Mouse (Mus musculus) splenic B cell, adult 2 months (primary cell): Measurements from ENCODE around the gene Gm10720.
"Not testable (repeated sequence)": the region's sequence is repeated elsewhere in the genome, so short reads cannot be mapped to it uniquely, and the experiment has no call there.

Source experiments
- DNase-seq: peaks from one replicate; pipeline ENCODE4 v3.0.0-alpha.2; 2011; ENCODE audit warnings: low read depth, low spot score
- H3K27me3 ChIP-seq: 2 replicates; pipeline ENCODE4 v1.6.1; 2012; ENCODE audit warnings: mild to moderate bottlenecking, low read length, moderate library complexity, mixed read lengths; ENCODE audit not compliant: control insufficient read depth, poor library complexity, insufficient read depth, severe bottlenecking
- H3K36me3 ChIP-seq: 2 replicates; pipeline ENCODE4 v1.6.1; 2012; ENCODE audit warnings: mild to moderate bottlenecking, low read length, moderate library complexity, mixed read lengths; ENCODE audit not compliant: control insufficient read depth, poor library complexity, insufficient read depth, severe bottlenecking

Gene Gm10720

DNA sequence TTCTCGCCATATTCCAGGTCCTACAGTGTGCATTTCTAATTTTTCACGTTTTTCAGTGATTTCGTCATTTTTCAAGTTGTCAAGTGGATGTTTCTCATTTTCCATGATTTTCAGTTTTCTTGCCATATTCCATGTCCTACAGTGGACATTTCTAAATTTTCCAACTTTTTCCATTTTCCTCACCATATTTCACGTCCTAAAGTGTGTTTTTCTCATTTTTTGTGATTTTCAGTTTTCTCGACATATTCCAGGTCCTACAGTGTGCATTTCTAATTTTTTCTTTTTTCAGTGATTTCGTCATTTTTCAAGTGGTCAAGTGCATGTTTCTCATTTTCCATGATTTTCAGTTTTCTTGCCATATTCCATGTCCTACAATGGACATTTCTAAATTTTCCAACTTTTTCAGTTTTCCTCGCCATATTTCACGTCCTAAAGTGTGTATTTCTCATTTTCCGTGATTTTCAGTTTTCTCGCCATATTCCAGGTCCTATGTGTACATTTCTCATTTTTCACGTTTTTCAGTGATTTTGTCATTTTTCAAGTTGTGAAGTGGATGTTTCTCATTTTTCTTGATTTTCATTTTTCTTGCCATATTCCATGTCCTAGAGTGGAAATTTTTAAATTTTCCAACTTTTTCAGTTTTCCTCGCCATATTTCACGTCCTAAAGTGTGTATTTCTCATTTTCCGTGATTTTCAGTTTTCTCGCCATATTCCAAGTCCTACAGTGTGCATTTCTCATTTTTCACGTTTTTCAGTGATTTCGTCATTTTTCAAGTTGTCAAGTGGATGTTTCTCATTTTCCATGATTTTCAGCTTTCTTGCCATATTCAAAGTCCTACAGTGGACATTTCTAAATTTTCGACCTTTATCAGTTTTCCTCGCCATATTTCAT, 4.6 kb downstream of the Gm10720 start:
- H3K36me3 ChIP-seq, DNase-seq, H3K27me3 ChIP-seq: not testable (repeated sequence)

DNA sequence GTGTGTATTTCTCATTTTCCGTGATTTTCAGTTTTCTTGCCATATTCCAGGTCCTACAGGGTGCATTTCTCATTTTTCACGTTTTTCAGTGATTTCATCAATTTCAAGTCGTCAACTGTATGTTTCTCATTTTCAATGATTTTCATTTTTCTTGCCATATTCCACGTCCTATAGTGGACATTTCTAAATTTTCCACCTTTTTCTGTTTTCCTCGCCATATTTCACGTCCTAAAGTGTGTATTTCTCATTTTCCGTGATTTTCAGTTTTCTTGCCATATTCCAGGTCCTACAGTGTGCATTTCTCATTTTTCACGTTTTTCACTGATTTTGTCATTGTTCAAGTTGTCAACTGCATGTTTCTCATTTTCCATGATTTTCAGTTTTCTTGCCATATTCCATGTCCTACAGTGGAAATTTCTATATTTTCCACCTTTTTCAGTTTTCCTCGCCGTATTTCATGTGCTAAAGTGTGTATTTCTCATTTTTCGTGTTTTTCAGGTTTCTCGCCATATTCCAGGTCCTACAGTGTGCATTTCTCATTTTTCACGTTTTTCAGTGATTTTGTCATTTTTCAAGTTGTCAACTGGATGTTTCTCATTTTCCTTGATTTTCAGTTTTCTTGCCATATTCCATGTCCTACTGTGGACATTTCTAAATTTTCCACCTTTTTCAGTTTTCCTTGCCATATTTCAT, 7.0 kb downstream of the Gm10720 start:
- H3K27me3 ChIP-seq, H3K36me3 ChIP-seq: not testable (repeated sequence)
- DNase-seq = peak; percentile 41

DNA sequence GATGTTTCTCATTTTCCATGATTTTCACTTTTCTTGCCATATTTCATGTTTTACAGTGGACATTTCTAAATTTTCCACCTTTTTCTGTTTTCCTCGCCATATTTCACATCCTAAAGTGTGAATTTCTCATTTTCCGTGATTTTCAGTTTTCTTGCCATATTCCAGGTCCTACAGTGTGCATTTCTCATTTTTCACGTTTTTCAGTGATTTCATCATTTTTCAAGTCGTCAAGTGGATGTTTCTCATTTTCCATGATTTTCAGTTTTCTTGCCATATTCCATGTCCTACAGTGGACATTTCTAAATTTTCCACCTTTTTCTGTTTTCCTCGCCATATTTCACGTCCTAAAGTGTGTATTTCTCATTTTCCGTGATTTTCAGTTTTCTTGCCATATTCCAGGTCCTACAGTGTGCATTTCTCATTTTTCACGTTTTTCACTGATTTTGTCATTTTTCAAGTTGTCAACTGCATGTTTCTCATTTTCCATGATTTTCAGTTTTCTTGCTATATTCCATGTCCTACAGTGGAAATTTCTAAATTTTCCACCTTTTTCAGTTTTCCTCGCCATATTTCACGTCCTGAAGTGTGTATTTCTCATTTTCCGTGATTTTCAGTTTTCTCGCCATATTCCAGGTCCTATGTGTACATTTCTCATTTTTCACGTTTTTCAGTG, 8.0 kb downstream of the Gm10720 start, which contains the start of gene Gm10718:
Gene Gm10718 (plus strand): TSS at position 236 of the 673 bp plus-strand sequence.
- H3K36me3 ChIP-seq, H3K27me3 ChIP-seq, DNase-seq: not testable (repeated sequence)

DNA sequence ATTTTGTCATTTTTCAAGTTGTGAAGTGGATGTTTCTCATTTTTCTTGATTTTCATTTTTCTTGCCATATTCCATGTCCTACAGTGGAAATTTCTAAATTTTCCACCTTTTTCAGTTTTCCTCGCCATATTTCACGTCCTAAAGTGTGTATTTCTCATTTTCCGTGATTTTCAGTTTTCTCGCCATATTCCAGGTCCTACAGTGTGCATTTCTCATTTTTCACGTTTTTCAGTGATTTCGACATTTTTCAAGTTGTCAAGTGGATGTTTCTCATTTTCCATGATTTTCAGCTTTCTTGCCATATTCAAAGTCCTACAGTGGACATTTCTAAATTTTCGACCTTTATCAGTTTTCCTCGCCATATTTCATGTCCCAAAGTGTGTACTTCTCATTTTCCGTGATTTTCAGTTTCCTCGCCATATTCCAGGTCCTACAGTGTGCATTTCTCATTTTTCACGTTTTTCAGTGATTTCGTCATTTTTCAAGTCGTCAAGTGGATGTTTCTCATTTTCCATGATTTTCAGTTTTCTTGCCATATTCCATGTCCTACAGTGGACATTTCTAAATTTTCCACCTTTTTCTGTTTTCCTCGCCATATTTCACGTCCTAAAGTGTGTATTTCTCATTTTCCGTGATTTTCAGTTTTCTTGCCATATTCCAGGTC, 8.7 kb downstream of the Gm10720 start:
- not testable (repeated sequence) for H3K36me3 ChIP-seq, DNase-seq, H3K27me3 ChIP-seq

DNA sequence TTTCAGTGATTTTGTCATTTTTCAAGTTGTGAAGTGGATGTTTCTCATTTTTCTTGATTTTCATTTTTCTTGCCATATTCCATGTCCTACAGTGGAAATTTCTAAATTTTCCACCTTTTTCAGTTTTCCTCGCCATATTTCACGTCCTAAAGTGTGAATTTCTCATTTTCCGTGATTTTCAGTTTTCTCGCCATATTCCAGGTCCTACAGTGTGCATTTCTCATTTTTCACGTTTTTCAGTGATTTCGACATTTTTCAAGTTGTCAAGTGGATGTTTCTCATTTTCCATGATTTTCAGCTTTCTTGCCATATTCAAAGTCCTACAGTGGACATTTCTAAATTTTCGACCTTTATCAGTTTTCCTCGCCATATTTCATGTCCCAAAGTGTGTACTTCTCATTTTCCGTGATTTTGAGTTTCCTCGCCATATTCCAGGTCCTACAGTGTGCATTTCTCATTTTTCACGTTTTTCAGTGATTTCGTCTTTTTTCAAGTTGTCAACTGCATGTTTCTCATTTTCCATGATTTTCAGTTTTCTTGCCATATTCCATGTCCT, 9.5 kb downstream of the Gm10720 start, which contains the start of gene Gm10717:
Gene Gm10717 (plus strand): TSS at position 506 of the 556 bp plus-strand sequence.
- not testable (repeated sequence) for H3K36me3 ChIP-seq, H3K27me3 ChIP-seq, DNase-seq

DNA sequence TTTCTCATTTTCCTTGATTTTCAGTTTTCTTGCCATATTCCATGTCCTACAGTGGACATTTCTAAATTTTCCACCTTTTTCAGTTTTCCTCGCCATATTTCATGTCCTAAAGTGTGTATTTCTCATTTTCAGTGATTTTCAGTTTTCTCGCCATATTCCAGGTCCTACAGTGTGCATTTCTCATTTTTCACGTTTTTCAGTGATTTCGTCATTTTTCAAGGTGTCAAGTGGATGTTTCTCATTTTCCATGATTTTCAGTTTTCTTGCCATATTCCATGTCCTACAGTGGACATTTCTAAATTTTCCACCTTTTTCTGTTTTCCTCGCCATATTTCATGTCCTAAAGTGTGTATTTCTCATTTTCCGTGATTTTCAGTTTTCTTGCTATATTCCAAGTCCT, 10.2 kb downstream of the Gm10720 start:
- DNase-seq, H3K27me3 ChIP-seq, H3K36me3 ChIP-seq: not testable (repeated sequence)

DNA sequence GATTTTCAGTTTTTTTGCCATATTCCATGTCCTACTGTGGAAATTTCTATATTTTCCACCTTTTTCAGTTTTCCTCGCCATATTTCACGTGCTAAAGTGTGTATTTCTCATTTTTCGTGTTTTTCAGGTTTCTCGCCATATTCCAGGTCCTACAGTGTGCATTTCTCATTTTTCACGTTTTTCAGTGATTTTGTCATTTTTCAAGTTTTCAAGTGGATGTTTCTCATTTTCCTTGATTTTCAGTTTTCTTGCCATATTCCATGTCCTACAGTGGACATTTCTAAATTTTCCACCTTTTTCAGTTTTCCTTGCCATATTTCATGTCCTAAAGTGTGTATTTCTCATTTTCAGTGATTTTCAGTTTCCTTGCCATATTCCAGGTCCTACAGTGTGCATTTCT, 10.7 kb downstream of the Gm10720 start:
- H3K36me3 ChIP-seq, DNase-seq, H3K27me3 ChIP-seq: not testable (repeated sequence)

DNA sequence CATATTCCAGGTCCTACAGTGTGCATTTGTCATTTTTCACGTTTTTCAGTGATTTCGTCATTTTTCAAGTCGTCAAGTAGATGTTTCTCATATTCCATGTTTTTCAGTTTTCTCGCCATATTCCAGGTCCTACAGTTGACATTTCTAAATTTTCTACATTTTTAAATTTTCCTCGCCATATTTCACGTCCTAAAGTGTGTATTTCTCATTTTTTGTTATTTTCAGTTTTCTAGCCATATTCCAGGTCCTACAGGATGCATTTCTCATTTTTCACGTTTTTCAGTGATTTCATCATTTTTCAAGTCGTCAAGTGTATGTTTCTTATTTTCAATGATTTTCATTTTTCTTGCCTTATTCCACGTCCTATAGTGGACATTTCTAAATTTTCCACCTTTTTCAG, 11.3 kb downstream of the Gm10720 start:
- not testable (repeated sequence) for H3K27me3 ChIP-seq, H3K36me3 ChIP-seq, DNase-seq

DNA sequence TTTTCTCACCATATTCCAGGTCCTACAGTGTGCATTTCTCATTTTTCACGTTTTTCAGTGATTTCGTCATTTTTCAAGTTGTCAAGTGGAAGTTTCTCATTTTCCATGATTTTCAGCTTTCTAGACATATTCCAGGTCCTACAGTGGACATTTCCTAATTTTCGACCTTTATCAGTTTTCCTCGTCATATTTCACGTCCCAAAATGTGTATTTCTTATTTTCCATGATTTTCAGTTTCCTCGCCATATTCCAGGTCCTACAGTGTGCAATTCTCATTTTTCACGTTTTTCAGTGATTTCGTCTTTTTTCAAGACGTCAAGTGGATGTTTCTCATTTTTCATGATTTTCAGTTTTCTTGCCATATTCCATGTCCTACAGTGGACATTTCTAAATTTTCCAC, 11.7 kb downstream of the Gm10720 start:
- H3K27me3 ChIP-seq, H3K36me3 ChIP-seq: not testable (repeated sequence)
- DNase-seq = peak; percentile 58

DNA sequence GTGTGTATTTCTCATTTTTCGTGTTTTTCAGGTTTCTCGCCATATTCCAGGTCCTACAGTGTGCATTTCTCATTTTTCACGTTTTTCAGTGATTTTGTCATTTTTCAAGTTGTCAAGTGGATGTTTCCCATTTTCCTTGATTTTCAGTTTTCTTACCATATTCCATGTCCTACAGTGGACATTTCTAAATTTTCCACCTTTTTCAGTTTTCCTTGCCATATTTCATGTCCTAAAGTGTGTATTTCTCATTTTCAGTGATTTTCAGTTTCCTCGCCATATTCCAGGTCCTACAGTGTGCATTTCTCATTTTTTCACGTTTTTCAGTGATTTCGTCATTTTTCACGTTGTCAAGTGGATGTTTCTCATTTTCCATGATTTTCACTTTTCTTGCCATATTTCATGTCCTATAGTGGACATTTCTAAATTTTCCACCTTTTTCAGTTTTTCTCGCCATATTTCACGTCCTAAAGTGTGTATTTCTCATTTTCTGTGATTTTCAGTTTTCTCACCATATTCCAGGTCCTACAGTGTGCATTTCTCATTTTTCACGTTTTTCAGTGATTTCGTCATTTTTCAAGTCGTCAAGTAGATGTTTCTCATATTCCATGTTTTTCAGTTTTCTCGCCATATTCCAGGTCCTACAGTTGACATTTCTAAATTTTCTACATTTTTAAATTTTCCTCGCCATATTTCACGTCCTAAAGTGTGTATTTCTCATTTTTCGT, 14.0 kb downstream of the Gm10720 start:
- DNase-seq, H3K36me3 ChIP-seq, H3K27me3 ChIP-seq: not testable (repeated sequence)

DNA sequence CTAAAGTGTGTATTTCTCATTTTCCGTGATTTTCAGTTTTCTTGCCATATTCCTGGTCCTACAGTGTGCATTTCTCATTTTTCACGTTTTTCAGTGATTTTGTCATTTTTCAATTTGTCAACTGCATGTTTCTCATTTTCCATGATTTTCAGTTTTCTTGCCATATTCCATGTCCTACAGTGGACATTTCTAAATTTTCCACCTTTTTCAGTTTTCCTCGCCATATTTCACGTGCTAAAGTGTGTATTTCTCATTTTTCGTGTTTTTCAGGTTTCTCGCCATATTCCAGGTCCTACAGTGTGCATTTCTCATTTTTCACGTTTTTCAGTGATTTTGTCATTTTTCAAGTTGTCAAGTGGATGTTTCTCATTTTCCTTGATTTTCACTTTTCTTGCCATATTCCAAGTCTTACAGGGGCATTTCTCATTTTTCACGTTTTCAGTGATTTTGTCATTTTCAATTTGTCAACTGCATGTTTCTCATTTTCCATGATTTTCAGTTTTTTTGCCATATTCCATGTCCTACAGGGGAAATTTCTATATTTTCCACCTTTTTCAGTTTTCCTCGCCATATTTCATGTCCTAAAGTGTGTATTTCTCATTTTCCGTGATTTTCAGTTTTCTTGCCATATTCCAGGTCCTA, 15.3 kb downstream of the Gm10720 start:
- DNase-seq = peak; percentile 86
- H3K27me3 ChIP-seq, H3K36me3 ChIP-seq: not testable (repeated sequence)

DNA sequence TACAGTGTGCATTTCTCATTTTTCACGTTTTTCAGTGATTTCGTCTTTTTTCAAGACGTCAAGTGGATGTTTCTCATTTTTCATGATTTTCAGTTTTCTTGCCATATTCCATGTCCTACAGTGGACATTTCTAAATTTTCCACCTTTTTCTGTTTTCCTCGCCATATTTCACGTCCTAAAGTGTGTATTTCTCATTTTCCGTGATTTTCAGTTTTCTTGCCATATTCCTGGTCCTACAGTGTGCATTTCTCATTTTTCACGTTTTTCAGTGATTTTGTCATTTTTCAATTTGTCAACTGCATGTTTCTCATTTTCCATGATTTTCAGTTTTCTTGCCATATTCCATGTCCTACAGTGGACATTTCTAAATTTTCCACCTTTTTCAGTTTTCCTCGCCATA, 18.8 kb downstream of the Gm10720 start, which contains the start of gene Gm17535:
Gene Gm17535 (plus strand): TSS at position 301 of the 400 bp plus-strand sequence.
- H3K36me3 ChIP-seq, DNase-seq, H3K27me3 ChIP-seq: not testable (repeated sequence)

DNA sequence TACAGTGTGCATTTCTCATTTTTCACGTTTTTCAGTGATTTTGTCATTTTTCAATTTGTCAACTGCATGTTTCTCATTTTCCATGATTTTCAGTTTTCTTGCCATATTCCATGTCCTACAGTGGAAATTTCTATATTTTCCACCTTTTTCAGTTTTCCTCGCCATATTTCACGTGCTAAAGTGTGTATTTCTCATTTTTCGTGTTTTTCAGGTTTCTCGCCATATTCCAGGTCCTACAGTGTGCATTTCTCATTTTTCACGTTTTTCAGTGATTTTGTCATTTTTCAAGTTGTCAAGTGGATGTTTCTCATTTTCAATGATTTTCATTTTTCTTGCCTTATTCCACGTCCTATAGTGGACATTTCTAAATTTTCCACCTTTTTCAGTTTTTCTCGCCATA, 21.1 kb downstream of the Gm10720 start, which contains the start of gene Gm10715:
Gene Gm10715 (plus strand): TSS at position 301 of the 400 bp plus-strand sequence.
- DNase-seq, H3K36me3 ChIP-seq, H3K27me3 ChIP-seq: not testable (repeated sequence)
